Mouse (Mus musculus): ENCODE measurements around the gene Plekhm2. TPM values are rescaled to one million over a fixed set of nuclear protein-coding genes. Genes with fewer than 3 reads are reported as not detected.

Gene Plekhm2
- polyA plus RNA-seq, 1 experiment from 2014 or later: 7.0 TPM

- no peak for ATAC-seq
- no peaks in the 10 kb centered on the region; the same call in 1 of the 2 replicates for H3K4me1 ChIP-seq (replicated peaks; ENCODE audit: control insufficient read depth, insufficient read depth, low read length)
Measured at GRCm38 (mm10) chr4:141669898-141670712, 5.4 kb upstream of the Plekhm2 start.

DNA sequence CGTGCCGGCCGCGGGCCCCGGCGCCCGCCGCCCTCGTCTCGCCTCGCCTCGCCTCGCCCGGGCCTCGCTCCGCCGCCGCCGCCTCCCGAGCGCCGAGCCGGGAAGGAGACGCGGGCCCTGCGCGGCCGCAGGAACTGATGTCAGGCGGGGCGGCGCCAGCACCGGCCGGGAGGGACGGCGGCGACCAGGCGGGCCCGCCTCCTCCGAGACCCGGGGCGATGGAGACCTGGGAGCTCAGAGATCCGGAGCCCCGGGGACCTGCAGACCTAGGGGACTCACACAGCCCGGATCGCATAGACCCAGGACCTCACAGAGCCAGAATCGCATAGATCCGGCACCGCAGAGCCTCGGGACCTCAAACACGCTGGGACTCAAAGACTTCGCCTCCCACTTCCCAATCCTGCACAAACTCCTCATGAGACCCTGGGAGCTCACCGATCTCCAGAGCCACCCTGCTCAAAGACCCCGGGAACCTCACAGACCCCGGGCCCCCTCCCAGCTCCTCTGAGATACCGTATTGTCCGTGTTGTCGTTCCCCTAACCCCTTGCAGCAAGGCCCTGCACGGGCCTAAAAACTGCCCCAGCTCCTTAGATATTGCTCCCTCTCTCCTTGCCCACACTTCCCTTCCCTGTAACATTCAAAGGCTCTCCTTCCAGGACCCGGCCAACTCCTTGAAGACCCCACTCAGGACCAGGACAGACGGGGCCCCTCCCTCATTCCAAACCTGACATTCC is 521 bp downstream of the Plekhm2 start:
- peaks cover 3% of the 10 kb centered on the region; the same call in 1 of the 2 replicates for H3K36me3 ChIP-seq (ENCODE audit: control insufficient read depth, insufficient read depth)
- peak; percentile 90 for ATAC-seq
- H3K4me2 ChIP-seq (ENCODE audit: low read length): peak overlapping the region; percentile 90
- no peaks in the 10 kb centered on the region for H3K9me3 ChIP-seq (ENCODE audit: control insufficient read depth, low read length)
- peak overlapping the region; percentile 98 for H3K9ac ChIP-seq (replicated peaks; ENCODE audit: low read depth, low read length)
- 1% methylated on average over 36 of the region's 60 CpGs for WGBS
- H3K4me3 ChIP-seq (replicated peaks; ENCODE audit: low read length): peak overlapping the region; percentile 86
- H3K4me1 ChIP-seq (replicated peaks; ENCODE audit: control insufficient read depth, insufficient read depth, low read length): peaks cover 13% of the 10 kb centered on the region
- peak overlapping the region; percentile 74 for H3K27ac ChIP-seq (ENCODE audit: low read length)
- H3K27me3 ChIP-seq (replicated peaks; ENCODE audit: control insufficient read depth, insufficient read depth, low read length): no peaks in the 10 kb centered on the region

More at GRCm38 (mm10) chr4:141669898-141670712, 5.4 kb upstream of the Plekhm2 start:
- Histone ChIP-seq H3K27me3 (replicated peaks; ENCODE audit: control insufficient read depth, insufficient read depth, low read length) (no peaks in the 10 kb centered on the region), H3K36me3 (ENCODE audit: control insufficient read depth, insufficient read depth) (no peaks in the 10 kb centered on the region), H3K27ac (ENCODE audit: low read length) (no peak overlapping the region), H3K4me2 (ENCODE audit: low read length) (no peak overlapping the region), H3K9me3 (ENCODE audit: control insufficient read depth, low read length) (no peaks in the 10 kb centered on the region), H3K4me3 (replicated peaks; ENCODE audit: low read length) (no peak overlapping the region), H3K9ac (replicated peaks; ENCODE audit: low read depth, low read length) (no peak overlapping the region)
- WGBS: 89% methylated on average over 18 of the region's 18 CpGs

DNA sequence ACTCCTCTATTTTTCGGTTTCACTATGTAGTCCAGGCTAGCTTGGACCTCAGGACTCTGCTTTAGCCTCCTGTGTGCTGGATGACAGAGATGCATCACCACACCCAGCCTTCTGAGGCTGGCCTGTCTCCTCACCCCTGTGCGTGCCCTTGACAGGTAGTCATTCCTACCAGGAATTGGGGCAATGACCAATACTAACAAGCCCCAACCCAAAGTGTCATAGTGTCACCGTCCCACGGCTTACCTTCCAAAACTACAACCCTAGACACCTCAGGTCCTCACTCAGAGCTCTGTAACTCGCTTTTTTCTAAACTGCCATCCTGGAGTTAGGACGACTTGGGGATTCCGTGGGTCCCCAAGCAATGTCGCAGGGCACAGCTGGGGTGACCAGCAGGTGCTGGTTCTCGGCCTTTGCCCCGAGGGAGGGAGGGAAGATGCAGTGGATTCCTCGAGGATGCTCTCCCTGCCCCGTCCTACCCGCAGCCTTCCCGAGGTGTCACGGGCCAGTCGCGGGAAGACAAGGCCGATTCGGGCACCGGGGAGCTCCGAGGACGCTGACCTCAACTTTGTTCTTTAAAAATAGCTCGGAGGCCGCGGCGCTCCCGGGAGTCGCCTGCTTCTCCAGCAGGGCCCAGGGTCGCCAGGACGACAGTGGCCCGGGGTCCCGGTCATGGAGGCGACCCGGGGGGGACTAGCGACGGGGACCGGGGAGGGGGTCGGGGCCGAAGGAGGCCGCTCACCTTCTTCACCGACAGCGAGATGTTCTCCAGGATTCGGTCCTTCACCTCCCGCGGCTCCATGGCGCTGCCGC is 1.4 kb downstream of the Plekhm2 start:
- H3K27ac ChIP-seq (ENCODE audit: low read length): peak overlapping the region; percentile 74
- peaks cover 5% of the 10 kb centered on the region; the same call in 1 of the 2 replicates for H3K36me3 ChIP-seq (ENCODE audit: control insufficient read depth, insufficient read depth)
- H3K4me2 ChIP-seq (ENCODE audit: low read length): peak overlapping the region; percentile 90
- peaks cover 13% of the 10 kb centered on the region for H3K4me1 ChIP-seq (replicated peaks; ENCODE audit: control insufficient read depth, insufficient read depth, low read length)
- 4% methylated on average over 47 of the region's 47 CpGs for WGBS
- no peaks in the 10 kb centered on the region for H3K27me3 ChIP-seq (replicated peaks; ENCODE audit: control insufficient read depth, insufficient read depth, low read length)
- peak overlapping the region; percentile 98 for H3K9ac ChIP-seq (replicated peaks; ENCODE audit: low read depth, low read length)
- peak overlapping the region; percentile 86 for H3K4me3 ChIP-seq (replicated peaks; ENCODE audit: low read length)
- no peaks in the 10 kb centered on the region for H3K9me3 ChIP-seq (ENCODE audit: control insufficient read depth, low read length)
- peak; percentile 1; the same call in 1 of the 2 replicates for ATAC-seq

DNA sequence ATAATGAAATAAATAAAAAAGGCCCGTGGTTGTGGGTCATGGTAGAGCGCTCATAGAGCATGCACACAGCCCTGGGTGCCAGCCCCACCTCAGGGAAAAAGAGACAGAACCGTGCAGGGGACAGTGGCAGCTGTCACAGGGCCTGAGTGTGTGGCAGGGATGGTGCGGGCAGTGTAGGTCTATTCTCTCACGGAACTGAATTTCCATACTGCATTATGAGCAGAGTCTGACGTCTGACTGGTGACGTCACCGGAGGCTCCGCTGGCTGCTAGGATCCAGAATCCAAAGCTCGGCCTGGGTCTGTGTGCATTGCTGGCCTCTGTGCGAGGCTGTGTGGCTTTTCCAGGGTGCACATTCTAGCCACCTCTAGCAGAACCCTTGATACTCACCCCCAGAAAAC is 3.8 kb downstream of the Plekhm2 start:
- H3K9ac ChIP-seq (replicated peaks; ENCODE audit: low read depth, low read length): no peak overlapping the region
- no peaks in the 10 kb centered on the region for H3K27me3 ChIP-seq (replicated peaks; ENCODE audit: control insufficient read depth, insufficient read depth, low read length)
- no peaks in the 10 kb centered on the region for H3K9me3 ChIP-seq (ENCODE audit: control insufficient read depth, low read length)
- 86% methylated on average over 11 of the region's 11 CpGs for WGBS
- H3K4me2 ChIP-seq (ENCODE audit: low read length): no peak overlapping the region
- no peak overlapping the region for H3K27ac ChIP-seq (ENCODE audit: low read length)
- ATAC-seq: no peak
- peaks cover 13% of the 10 kb centered on the region for H3K4me1 ChIP-seq (replicated peaks; ENCODE audit: control insufficient read depth, insufficient read depth, low read length)
- H3K36me3 ChIP-seq (ENCODE audit: control insufficient read depth, insufficient read depth): peaks cover 5% of the 10 kb centered on the region; the same call in 1 of the 2 replicates
- no peak overlapping the region for H3K4me3 ChIP-seq (replicated peaks; ENCODE audit: low read length)

- ATAC-seq: no peak
- no peak overlapping the region for H3K4me3 ChIP-seq (replicated peaks; ENCODE audit: low read length)
- H3K9ac ChIP-seq (replicated peaks; ENCODE audit: low read depth, low read length): no peak overlapping the region
- no peaks in the 10 kb centered on the region for H3K27me3 ChIP-seq (replicated peaks; ENCODE audit: control insufficient read depth, insufficient read depth, low read length)
- H3K9me3 ChIP-seq (ENCODE audit: control insufficient read depth, low read length): no peaks in the 10 kb centered on the region
- H3K36me3 ChIP-seq (ENCODE audit: control insufficient read depth, insufficient read depth): peaks cover 5% of the 10 kb centered on the region; the same call in 1 of the 2 replicates
- H3K4me1 ChIP-seq (replicated peaks; ENCODE audit: control insufficient read depth, insufficient read depth, low read length): peaks cover 10% of the 10 kb centered on the region
- 53% methylated on average over 4 of the region's 4 CpGs for WGBS
- H3K27ac ChIP-seq (ENCODE audit: low read length): no peak overlapping the region
- no peak overlapping the region for H3K4me2 ChIP-seq (ENCODE audit: low read length)
Measured at GRCm38 (mm10) chr4:141659739-141660138, 5.0 kb downstream of the Plekhm2 start.

DNA sequence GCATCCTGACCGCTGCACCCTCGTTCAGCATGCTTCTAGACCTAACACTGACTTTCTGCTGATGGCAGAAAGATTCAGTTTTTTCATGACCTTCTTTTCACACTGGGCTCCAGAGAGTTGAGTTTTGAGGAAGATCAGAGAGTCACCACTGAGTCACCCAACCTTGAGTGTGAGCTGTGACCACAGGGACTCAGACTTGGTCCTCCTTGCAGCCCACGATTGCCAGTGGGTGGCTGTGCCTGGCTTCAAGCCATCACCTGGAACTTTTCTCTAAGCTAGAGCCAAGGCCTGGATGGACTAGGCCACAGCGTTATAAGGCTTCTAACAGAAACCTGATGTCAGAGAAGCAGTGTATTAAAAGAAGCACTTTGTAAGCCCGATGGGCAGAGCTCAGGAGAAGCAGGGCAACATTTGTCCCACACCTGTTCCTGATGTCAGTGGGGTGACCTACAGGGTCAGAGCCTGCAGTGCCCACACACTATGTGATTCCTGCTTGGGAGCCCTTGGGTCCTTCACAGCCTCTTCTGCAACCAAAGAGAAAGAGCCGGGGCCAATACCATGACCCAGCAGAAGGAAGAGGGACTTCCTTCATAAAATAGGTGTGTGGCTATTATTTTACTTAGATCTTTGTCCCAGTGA is 5.7 kb downstream of the Plekhm2 start:
- Histone ChIP-seq H3K9me3 (ENCODE audit: control insufficient read depth, low read length) (no peaks in the 10 kb centered on the region), H3K4me3 (replicated peaks; ENCODE audit: low read length) (no peak overlapping the region), H3K4me1 (replicated peaks; ENCODE audit: control insufficient read depth, insufficient read depth, low read length) (peaks cover 6% of the 10 kb centered on the region), H3K36me3 (ENCODE audit: control insufficient read depth, insufficient read depth) (peaks cover 6% of the 10 kb centered on the region; the same call in 1 of the 2 replicates), H3K4me2 (ENCODE audit: low read length) (no peak overlapping the region), H3K27me3 (replicated peaks; ENCODE audit: control insufficient read depth, insufficient read depth, low read length) (no peaks in the 10 kb centered on the region), H3K27ac (ENCODE audit: low read length) (no peak overlapping the region), H3K9ac (replicated peaks; ENCODE audit: low read depth, low read length) (no peak overlapping the region)
- WGBS: 94% methylated on average over 6 of the region's 6 CpGs
- ATAC-seq: no peak

DNA sequence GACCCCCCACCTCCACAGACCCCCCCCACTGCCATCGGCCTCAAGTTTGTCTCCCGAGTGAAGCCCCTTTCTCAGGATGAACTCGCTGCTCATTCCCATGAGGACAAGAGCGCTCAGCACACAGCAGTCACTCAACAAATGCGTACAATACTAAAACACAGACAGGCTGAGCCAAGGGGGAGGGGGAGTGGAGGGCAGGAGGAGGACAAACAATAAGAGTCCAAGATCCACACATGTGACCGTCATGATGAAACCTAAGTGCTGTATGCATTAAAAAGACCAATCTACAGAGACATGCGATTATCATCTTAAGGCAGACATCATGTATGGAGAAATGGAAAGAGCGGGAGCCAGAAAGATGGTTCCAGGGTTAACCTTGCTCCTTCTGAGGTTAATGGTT is 7.8 kb downstream of the Plekhm2 start:
- Histone ChIP-seq H3K4me1 (replicated peaks; ENCODE audit: control insufficient read depth, insufficient read depth, low read length) (no peaks in the 10 kb centered on the region; the same call in 1 of the 2 replicates), H3K9ac (replicated peaks; ENCODE audit: low read depth, low read length) (no peak overlapping the region), H3K4me3 (replicated peaks; ENCODE audit: low read length) (no peak overlapping the region), H3K9me3 (ENCODE audit: control insufficient read depth, low read length) (no peaks in the 10 kb centered on the region), H3K36me3 (ENCODE audit: control insufficient read depth, insufficient read depth) (peaks cover 10% of the 10 kb centered on the region), H3K4me2 (ENCODE audit: low read length) (no peak overlapping the region), H3K27ac (ENCODE audit: low read length) (no peak overlapping the region), H3K27me3 (replicated peaks; ENCODE audit: control insufficient read depth, insufficient read depth, low read length) (no peaks in the 10 kb centered on the region)
- no peak for ATAC-seq
- WGBS: 80% methylated on average over 8 of the region's 8 CpGs

DNA sequence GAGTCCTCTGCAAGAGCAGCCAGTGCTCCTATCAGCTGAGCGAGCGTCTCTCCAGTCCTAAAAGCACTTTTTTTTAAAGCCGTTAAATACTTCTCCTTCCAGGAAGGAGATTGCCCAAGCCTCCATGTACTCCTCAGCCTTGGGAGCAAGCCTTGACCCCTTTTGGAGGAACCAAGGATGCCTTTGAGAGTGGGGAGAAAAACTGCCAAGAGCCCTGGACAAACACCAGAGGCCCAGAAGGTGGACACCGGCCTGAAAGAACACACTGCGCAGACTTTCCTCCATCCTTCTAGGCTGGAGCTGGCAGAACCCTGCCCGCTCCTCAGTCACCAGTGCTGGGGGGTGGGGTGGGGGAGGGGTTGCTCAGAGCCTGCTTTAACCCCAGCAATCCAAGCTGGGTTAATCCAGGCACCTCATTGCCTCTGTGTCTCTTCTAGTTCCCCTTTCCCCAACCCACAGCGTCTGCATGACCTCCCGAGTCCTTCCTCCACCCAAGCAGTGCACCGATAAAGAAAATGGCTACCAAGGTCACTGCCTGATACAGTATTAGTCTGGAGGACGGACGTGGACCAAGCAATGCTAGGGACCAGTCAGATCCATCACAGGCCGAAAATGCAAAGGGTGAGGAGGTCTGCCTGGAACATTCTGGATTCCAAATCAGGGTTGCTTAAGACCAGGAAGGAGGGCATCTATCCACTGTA is 8.6 kb downstream of the Plekhm2 start:
- no peak for ATAC-seq
- H3K27ac ChIP-seq (ENCODE audit: low read length): no peak overlapping the region
- WGBS: 92% methylated on average over 12 of the region's 12 CpGs
- H3K36me3 ChIP-seq (ENCODE audit: control insufficient read depth, insufficient read depth): peaks cover 10% of the 10 kb centered on the region
- H3K4me1 ChIP-seq (replicated peaks; ENCODE audit: control insufficient read depth, insufficient read depth, low read length): no peaks in the 10 kb centered on the region; the same call in 1 of the 2 replicates
- no peaks in the 10 kb centered on the region for H3K9me3 ChIP-seq (ENCODE audit: control insufficient read depth, low read length)
- no peak overlapping the region for H3K4me2 ChIP-seq (ENCODE audit: low read length)
- no peak overlapping the region for H3K4me3 ChIP-seq (replicated peaks; ENCODE audit: low read length)
- H3K9ac ChIP-seq (replicated peaks; ENCODE audit: low read depth, low read length): no peak overlapping the region
- H3K27me3 ChIP-seq (replicated peaks; ENCODE audit: control insufficient read depth, insufficient read depth, low read length): no peaks in the 10 kb centered on the region
